Mouse (Mus musculus): Measurements from ENCODE around the gene Klhl26. TPM values are rescaled to one million over a fixed set of nuclear protein-coding genes. Genes with fewer than 3 reads are reported as not detected.
"Not testable (repeated sequence)": the region's sequence is repeated elsewhere in the genome, so short reads cannot be mapped to it uniquely, and the experiment has no call there.

Gene Klhl26
- polyA plus RNA-seq (2016; fragmentation: Nextera tagmentation; extraction: Ambion mirVana): 18.5 and 19.1 TPM in 2 replicates

GRCm38 (mm10) chr8:70476333-70477268 lies at the start of gene Klhl26:
Gene Klhl26, minus strand, starts transcription at chr8:70476968.
- WGBS: under 1% methylated on average over 53 of the region's 53 CpGs
- Histone ChIP-seq H3K4me3 (peak within 1 kb of the TSS; percentile 64), H3K9me3 (no peaks in the 10 kb centered on the region), H3K36me3 (peaks cover 5% of the 10 kb centered on the region; the same call in 1 of the 2 replicates), H3K27ac (peak within 1 kb of the TSS; percentile 87), H3K4me1 (replicated peaks) (peaks cover 29% of the 10 kb centered on the region), H3K27me3 (ENCODE audit: insufficient read depth, poor library complexity, severe bottlenecking) (peaks cover 34% of the 10 kb centered on the region)
- DNase-seq (ENCODE audit: low spot score): peak; percentile 96

- H3K27ac ChIP-seq: peak overlapping the region; percentile 87
- no peaks in the 10 kb centered on the region for H3K9me3 ChIP-seq
- H3K36me3 ChIP-seq: peaks cover 22% of the 10 kb centered on the region
- WGBS: under 1% methylated on average over 51 of the region's 51 CpGs
- peak; percentile 95 for DNase-seq (ENCODE audit: low spot score)
- H3K27me3 ChIP-seq (ENCODE audit: insufficient read depth, poor library complexity, severe bottlenecking): no peaks in the 10 kb centered on the region
- H3K4me3 ChIP-seq: peak overlapping the region; percentile 68
- peaks cover 30% of the 10 kb centered on the region for H3K4me1 ChIP-seq (replicated peaks)
Measured at GRCm38 (mm10) chr8:70522592-70523403, 46.0 kb upstream of the Klhl26 start.

- Histone ChIP-seq H3K27me3 (ENCODE audit: insufficient read depth, poor library complexity, severe bottlenecking) (no peaks in the 10 kb centered on the region), H3K27ac (no peak overlapping the region), H3K36me3 (peaks cover 49% of the 10 kb centered on the region), H3K9me3 (no peaks in the 10 kb centered on the region), H3K4me3 (0 out of 2 replicates have a peak overlapping the region, but pooled peaks have one; percentile 4), H3K4me1 (replicated peaks) (peaks cover 17% of the 10 kb centered on the region)
- WGBS: 74% methylated on average over 2 of the region's 2 CpGs
- no peak for DNase-seq (ENCODE audit: low spot score)
Measured at GRCm38 (mm10) chr8:70519606-70520005, 42.8 kb upstream of the Klhl26 start.

DNA sequence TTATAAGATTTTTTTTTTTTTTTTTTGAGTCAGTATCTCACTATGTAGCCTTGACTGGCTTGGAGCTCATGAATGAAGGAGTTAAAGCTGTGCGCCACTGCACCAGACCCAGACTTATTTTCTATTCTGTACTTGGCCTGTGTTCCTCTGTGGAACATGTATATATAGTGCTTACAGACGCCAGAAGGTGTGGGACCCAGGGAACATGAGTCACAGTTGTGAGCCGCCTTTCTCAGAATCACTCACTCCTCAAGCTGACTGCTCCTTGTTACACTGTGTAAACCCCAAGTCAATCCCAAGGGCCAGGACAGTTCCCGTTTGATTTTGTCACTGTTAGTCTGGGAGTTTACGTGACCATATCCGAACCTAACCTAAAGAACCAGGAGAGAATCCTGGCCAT lies 42.3 kb upstream of the Klhl26 start:
- H3K27ac ChIP-seq: no peak overlapping the region
- peaks cover 53% of the 10 kb centered on the region for H3K36me3 ChIP-seq

DNA sequence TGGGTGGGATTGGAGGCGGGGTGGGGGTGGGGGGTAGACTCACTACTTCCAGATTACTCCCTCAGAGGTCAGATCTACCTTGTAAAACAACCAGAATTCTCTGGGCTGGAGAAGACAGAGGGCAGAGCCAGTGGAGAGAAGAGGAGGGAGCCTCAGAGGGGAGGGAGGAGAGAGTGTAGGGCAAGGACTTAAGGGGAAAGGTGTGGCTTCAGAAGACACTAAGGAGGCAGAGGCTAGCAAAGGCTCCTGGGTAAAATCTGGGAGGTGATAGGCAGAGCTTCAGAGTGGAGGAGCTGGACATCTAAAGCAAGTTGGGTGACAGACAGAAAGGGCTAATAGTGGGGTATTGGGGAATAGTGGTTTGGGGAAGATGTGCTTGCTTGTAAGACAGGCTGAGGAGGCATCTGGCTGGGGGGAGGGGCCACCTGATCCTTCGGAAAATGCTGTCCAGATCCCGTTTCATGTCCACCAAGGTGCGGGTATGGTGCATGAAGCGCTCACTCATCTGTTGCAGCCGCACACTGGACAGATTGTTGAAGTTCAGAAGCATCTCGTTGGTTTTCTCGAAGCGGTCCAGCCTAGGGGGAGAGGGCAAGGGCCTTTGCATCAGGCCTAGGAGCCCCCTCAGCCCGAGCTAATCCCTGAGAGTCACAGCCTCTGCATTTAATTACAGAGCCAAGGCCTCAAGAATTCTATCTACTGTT lies 41.3 kb upstream of the Klhl26 start:
- no peaks in the 10 kb centered on the region for H3K27me3 ChIP-seq (ENCODE audit: insufficient read depth, poor library complexity, severe bottlenecking)
- H3K9me3 ChIP-seq: no peaks in the 10 kb centered on the region
- no peak overlapping the region for H3K4me3 ChIP-seq
- H3K27ac ChIP-seq: no peak overlapping the region
- H3K4me1 ChIP-seq (replicated peaks): peaks cover 12% of the 10 kb centered on the region
- DNase-seq (ENCODE audit: low spot score): no peak
- H3K36me3 ChIP-seq: peaks cover 63% of the 10 kb centered on the region
- 82% methylated on average over 10 of the region's 10 CpGs for WGBS

More for the DNA sequence above, 42.3 kb upstream of the Klhl26 start:
- H3K4me1 ChIP-seq (replicated peaks): peaks cover 17% of the 10 kb centered on the region
- DNase-seq (ENCODE audit: low spot score): no peak
- 92% methylated on average over 6 of the region's 6 CpGs for WGBS
- H3K27me3 ChIP-seq (ENCODE audit: insufficient read depth, poor library complexity, severe bottlenecking): no peaks in the 10 kb centered on the region
- no peak overlapping the region for H3K4me3 ChIP-seq
- H3K9me3 ChIP-seq: no peaks in the 10 kb centered on the region

- Histone ChIP-seq H3K4me1 (replicated peaks) (peaks cover 27% of the 10 kb centered on the region), H3K27ac (no peak overlapping the region), H3K9me3 (no peaks in the 10 kb centered on the region), H3K4me3 (no peak overlapping the region), H3K36me3 (peaks cover 71% of the 10 kb centered on the region), H3K27me3 (ENCODE audit: insufficient read depth, poor library complexity, severe bottlenecking) (no peaks in the 10 kb centered on the region)
- 85% methylated on average over 2 of the region's 2 CpGs for WGBS
- DNase-seq (ENCODE audit: low spot score): no peak
Measured at GRCm38 (mm10) chr8:70513441-70513840, 36.7 kb upstream of the Klhl26 start.

DNA sequence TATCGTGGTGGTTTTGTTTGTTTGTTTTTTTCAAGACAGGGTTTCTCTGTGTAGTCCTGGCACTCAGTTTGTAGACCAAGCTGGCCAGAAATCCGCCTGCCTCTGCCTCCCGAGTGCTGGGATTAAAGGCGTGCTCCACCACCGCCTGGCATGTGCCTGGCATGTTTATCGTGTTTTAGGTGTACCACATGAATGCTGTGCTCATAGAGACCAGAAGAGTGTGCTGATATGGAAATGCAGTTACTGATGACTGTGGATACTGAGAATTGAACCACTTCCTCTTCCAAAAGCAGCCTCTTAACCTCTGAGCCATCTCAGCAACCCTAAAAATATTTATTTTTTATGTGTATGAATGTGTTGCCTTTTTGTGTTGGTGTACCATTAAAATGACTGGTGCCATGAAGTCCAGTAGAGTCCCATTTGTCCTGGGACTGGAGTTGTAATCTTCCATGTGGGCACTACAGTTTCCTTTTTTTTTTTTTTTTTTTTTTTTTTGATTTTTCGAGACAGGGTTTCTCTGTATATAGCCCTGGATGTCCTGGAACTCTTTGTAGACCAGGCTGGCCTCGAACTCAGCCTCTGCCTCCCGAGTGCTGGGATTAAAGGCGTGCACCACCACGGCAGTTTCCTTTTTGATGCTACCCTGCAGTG lies 35.6 kb upstream of the Klhl26 start:
- Histone ChIP-seq H3K4me1 (replicated peaks) (peaks cover 29% of the 10 kb centered on the region), H3K9me3 (no peaks in the 10 kb centered on the region), H3K27ac (no peak overlapping the region), H3K4me3 (no peak overlapping the region), H3K27me3 (ENCODE audit: insufficient read depth, poor library complexity, severe bottlenecking) (no peaks in the 10 kb centered on the region), H3K36me3 (peaks cover 71% of the 10 kb centered on the region)
- WGBS: 93% methylated on average over 11 of the region's 11 CpGs
- no peak for DNase-seq (ENCODE audit: low spot score)

DNA sequence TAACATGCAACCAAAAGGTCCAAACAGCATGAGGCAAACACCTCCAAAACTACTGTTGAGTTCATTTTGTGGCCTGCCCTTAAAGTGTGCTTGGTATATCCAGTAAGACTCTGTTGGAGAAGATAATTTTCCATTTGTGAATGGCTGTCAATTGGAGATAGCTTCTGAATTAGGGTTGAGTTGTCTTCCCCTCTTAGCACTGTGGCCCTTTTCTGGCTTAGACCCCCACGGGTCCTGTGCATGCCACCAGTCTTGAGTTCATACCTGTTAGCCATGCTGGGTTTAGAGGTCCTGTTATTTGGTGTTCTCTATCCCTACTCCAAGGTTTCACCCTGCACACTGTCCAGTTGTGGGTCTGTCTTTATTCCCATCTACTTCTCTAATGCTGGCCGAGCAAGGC lies 35.0 kb upstream of the Klhl26 start:
- Histone ChIP-seq H3K4me3 (peak overlapping the region; percentile 92; the same call in 1 of the 2 replicates), H3K4me1 (replicated peaks) (peaks cover 33% of the 10 kb centered on the region), H3K36me3 (peaks cover 74% of the 10 kb centered on the region), H3K27ac (no peak overlapping the region), H3K27me3 (ENCODE audit: insufficient read depth, poor library complexity, severe bottlenecking) (no peaks in the 10 kb centered on the region), H3K9me3 (no peaks in the 10 kb centered on the region)
- DNase-seq (ENCODE audit: low spot score): no peak
- 93% methylated on average over 2 of the region's 2 CpGs for WGBS

DNA sequence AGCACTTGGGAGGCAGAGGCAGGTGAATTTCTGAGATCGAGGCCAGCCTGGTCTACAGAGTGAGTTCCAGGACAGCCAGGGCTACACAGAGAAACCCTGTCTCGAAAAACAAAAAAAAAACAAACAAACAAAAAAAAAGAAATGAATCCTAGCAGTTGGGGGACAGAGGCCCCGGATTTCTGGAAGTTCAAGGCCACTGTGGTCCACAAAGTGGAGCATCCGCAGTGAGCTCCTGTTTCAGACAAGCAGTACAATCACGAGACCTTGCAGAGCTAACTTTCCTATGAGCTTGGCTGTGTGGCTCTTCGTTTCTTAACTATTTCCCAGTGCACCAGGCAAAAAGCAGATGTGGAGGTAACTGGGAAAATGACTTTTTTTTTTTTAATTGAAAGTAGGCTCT lies 34.4 kb upstream of the Klhl26 start:
- peaks cover 68% of the 10 kb centered on the region for H3K36me3 ChIP-seq
- peak overlapping the region; percentile 97 for H3K27ac ChIP-seq
- not testable (repeated sequence) for H3K9me3 ChIP-seq; DNase-seq (ENCODE audit: low spot score); H3K27me3 ChIP-seq (ENCODE audit: insufficient read depth, poor library complexity, severe bottlenecking)
- peaks cover 36% of the 10 kb centered on the region for H3K4me1 ChIP-seq (replicated peaks)
- peak overlapping the region; percentile 92 for H3K4me3 ChIP-seq
- 86% methylated on average over 6 of the region's 6 CpGs for WGBS

GRCm38 (mm10) chr8:70510228-70510915 lies 33.6 kb upstream of the Klhl26 start, which contains the start of gene Uba52:
Gene Uba52, minus strand, starts transcription at chr8:70510801.
- peak within 1 kb of the TSS; percentile 92 for H3K4me3 ChIP-seq
- H3K9me3 ChIP-seq: no peaks in the 10 kb centered on the region
- H3K4me1 ChIP-seq (replicated peaks): peaks cover 44% of the 10 kb centered on the region
- peak within 1 kb of the TSS; percentile 97 for H3K27ac ChIP-seq
- peaks cover 61% of the 10 kb centered on the region for H3K36me3 ChIP-seq
- DNase-seq (ENCODE audit: low spot score): peak; percentile 98
- no peaks in the 10 kb centered on the region for H3K27me3 ChIP-seq (ENCODE audit: insufficient read depth, poor library complexity, severe bottlenecking)
- 1% methylated on average over 74 of the region's 74 CpGs for WGBS

DNA sequence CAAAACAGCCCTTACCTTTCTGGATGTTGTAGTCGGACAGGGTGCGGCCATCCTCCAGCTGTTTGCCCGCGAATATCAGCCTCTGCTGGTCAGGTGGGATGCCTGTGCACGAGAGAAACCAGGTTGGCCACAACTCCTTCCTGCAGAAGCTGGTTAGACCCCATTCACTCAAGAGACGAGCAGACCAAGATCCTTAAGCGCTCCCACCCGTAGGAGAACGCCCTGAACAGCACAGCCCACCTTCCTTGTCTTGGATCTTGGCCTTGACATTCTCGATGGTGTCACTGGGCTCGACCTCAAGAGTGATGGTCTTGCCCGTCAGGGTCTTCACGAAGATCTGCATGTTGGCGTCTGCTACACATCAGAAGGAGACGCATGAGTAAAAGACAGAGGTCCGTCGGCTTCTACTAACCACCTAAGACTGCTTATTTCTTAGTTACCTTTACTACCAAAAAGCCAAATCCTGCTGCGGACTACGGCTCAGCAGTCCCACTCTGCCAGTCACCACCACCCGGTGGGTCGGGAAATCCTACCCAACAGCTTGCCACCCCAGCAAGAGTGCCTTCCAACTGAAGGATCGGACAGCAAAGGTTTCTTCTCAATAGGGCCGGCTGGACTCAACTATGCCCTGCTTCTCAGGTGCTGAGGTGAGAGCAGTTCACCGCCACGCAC lies 32.6 kb upstream of the Klhl26 start:
- WGBS: 17% methylated on average over 25 of the region's 25 CpGs
- Histone ChIP-seq H3K36me3 (peaks cover 56% of the 10 kb centered on the region), H3K4me3 (peak overlapping the region; percentile 92), H3K27me3 (ENCODE audit: insufficient read depth, poor library complexity, severe bottlenecking) (peaks cover 5% of the 10 kb centered on the region), H3K9me3 (no peaks in the 10 kb centered on the region), H3K4me1 (replicated peaks) (peaks cover 54% of the 10 kb centered on the region), H3K27ac (peak overlapping the region; percentile 97)
- DNase-seq (ENCODE audit: low spot score): no peak

All from hindbrain, embryonic 10.5 days (tissue).